Mouse (Mus musculus): Measurements from ENCODE around the gene Ogfod2. TPM values are rescaled to one million over a fixed set of nuclear protein-coding genes. Genes with fewer than 3 reads are reported as not detected.
A peak's percentile ranks its signal among the peaks of the same experiment; 100 is the strongest.

Ogfod2 gene
- polyA plus RNA-seq, 1 experiment = 38.1 TPM

- DNase-seq (ENCODE audit: low read depth) = no peak
- no peak for TF ChIP-seq POLR2A (IDR thresholded peaks at IDR 0.05; ENCODE audit: borderline replicate concordance, extremely low read depth, insufficient read depth, insufficient read length, poor library complexity, severe bottlenecking)
- TF ChIP-seq CTCF (IDR thresholded peaks at IDR 0.05; ENCODE audit: borderline replicate concordance, extremely low read depth, insufficient read depth, insufficient read length) = no peak
These were observed 29.0 kb upstream of the Ogfod2 start for GRCm38 (mm10) chr5:124082941-124083688.

GRCm38 (mm10) chr5:124083850-124084587 lies 28.1 kb upstream of the Ogfod2 start:
- DNase-seq (ENCODE audit: low read depth) = no peak

GRCm38 (mm10) chr5:124084588-124085173 lies 27.4 kb upstream of the Ogfod2 start:
- DNase-seq (ENCODE audit: low read depth) = peak; percentile 89
- TF ChIP-seq CTCF (IDR thresholded peaks at IDR 0.05; ENCODE audit: borderline replicate concordance, extremely low read depth, insufficient read depth, insufficient read length) = peak; percentile 98
- no peak for TF ChIP-seq POLR2A (IDR thresholded peaks at IDR 0.05; ENCODE audit: borderline replicate concordance, extremely low read depth, insufficient read depth, insufficient read length, poor library complexity, severe bottlenecking)

More at GRCm38 (mm10) chr5:124083850-124084587, 28.1 kb upstream of the Ogfod2 start:
- TF ChIP-seq CTCF (IDR thresholded peaks at IDR 0.05; ENCODE audit: borderline replicate concordance, extremely low read depth, insufficient read depth, insufficient read length) (no peak), POLR2A (IDR thresholded peaks at IDR 0.05; ENCODE audit: borderline replicate concordance, extremely low read depth, insufficient read depth, insufficient read length, poor library complexity, severe bottlenecking) (no peak)

- DNase-seq (ENCODE audit: low read depth) = no peak
- TF ChIP-seq POLR2A (IDR thresholded peaks at IDR 0.05; ENCODE audit: borderline replicate concordance, extremely low read depth, insufficient read depth, insufficient read length, poor library complexity, severe bottlenecking) (no peak), CTCF (IDR thresholded peaks at IDR 0.05; ENCODE audit: borderline replicate concordance, extremely low read depth, insufficient read depth, insufficient read length) (no peak)
These were observed 26.6 kb upstream of the Ogfod2 start for GRCm38 (mm10) chr5:124085513-124085912.

GRCm38 (mm10) chr5:124086876-124087275 lies 25.2 kb upstream of the Ogfod2 start:
- TF ChIP-seq POLR2A (IDR thresholded peaks at IDR 0.05; ENCODE audit: borderline replicate concordance, extremely low read depth, insufficient read depth, insufficient read length, poor library complexity, severe bottlenecking) (no peak), CTCF (IDR thresholded peaks at IDR 0.05; ENCODE audit: borderline replicate concordance, extremely low read depth, insufficient read depth, insufficient read length) (no peak)

GRCm38 (mm10) chr5:124089868-124090267 lies 22.2 kb upstream of the Ogfod2 start:
- no peak for TF ChIP-seq CTCF (IDR thresholded peaks at IDR 0.05; ENCODE audit: borderline replicate concordance, extremely low read depth, insufficient read depth, insufficient read length)
- TF ChIP-seq POLR2A (IDR thresholded peaks at IDR 0.05; ENCODE audit: borderline replicate concordance, extremely low read depth, insufficient read depth, insufficient read length, poor library complexity, severe bottlenecking) = no peak
- no peak for DNase-seq (ENCODE audit: low read depth)

More at GRCm38 (mm10) chr5:124086876-124087275, 25.2 kb upstream of the Ogfod2 start:
- DNase-seq (ENCODE audit: low read depth) = no peak

GRCm38 (mm10) chr5:124091951-124092406 lies 20.1 kb upstream of the Ogfod2 start:
- no peak for TF ChIP-seq CTCF (IDR thresholded peaks at IDR 0.05; ENCODE audit: borderline replicate concordance, extremely low read depth, insufficient read depth, insufficient read length)
- no peak for DNase-seq (ENCODE audit: low read depth)

GRCm38 (mm10) chr5:124093120-124093794 lies 18.8 kb upstream of the Ogfod2 start:
- no peak for TF ChIP-seq POLR2A (IDR thresholded peaks at IDR 0.05; ENCODE audit: borderline replicate concordance, extremely low read depth, insufficient read depth, insufficient read length, poor library complexity, severe bottlenecking)
- TF ChIP-seq CTCF (IDR thresholded peaks at IDR 0.05; ENCODE audit: borderline replicate concordance, extremely low read depth, insufficient read depth, insufficient read length) = no peak
- peak; percentile 74 for DNase-seq (ENCODE audit: low read depth)

- TF ChIP-seq POLR2A (IDR thresholded peaks at IDR 0.05; ENCODE audit: borderline replicate concordance, extremely low read depth, insufficient read depth, insufficient read length, poor library complexity, severe bottlenecking) = no peak
- TF ChIP-seq CTCF (IDR thresholded peaks at IDR 0.05; ENCODE audit: borderline replicate concordance, extremely low read depth, insufficient read depth, insufficient read length) = no peak
- no peak for DNase-seq (ENCODE audit: low read depth)
These were observed 18.1 kb upstream of the Ogfod2 start for GRCm38 (mm10) chr5:124093852-124094604.

GRCm38 (mm10) chr5:124095077-124095581 lies 17.0 kb upstream of the Ogfod2 start:
- no peak for TF ChIP-seq CTCF (IDR thresholded peaks at IDR 0.05; ENCODE audit: borderline replicate concordance, extremely low read depth, insufficient read depth, insufficient read length)
- TF ChIP-seq POLR2A (IDR thresholded peaks at IDR 0.05; ENCODE audit: borderline replicate concordance, extremely low read depth, insufficient read depth, insufficient read length, poor library complexity, severe bottlenecking) = no peak
- peak; percentile 17 for DNase-seq (ENCODE audit: low read depth)

Measured in brain, embryonic 14.5 days (tissue).